Mouse (Mus musculus) testis, adult 2 months (tissue): Measurements from ENCODE around the gene Klhl22. TPM values are rescaled to one million over a fixed set of nuclear protein-coding genes. Genes with fewer than 3 reads are reported as not detected.

Source experiments
- H3K27ac ChIP-seq: fragments of 200-500 bp; 2 replicates; pipeline ENCODE4 v1.5.1; 2012; ENCODE audit warnings: low read depth, low read length; ENCODE audit not compliant: control insufficient read depth, insufficient read depth
- H3K27me3 ChIP-seq: fragments of 200-500 bp; 2 replicates; pipeline ENCODE4 v1.6.1; 2012; ENCODE audit warnings: mild to moderate bottlenecking, low read length, moderate library complexity; ENCODE audit not compliant: control insufficient read depth, insufficient read depth
- H3K36me3 ChIP-seq: fragments of 200-500 bp; 2 replicates; pipeline ENCODE4 v1.6.1; 2012; ENCODE audit warnings: mild to moderate bottlenecking, low read length; ENCODE audit not compliant: control insufficient read depth, insufficient read depth
- H3K4me1 ChIP-seq: fragments of 200-500 bp; 2 replicates; pipeline ENCODE4 v1.6.1; 2012; ENCODE audit warnings: low read length; ENCODE audit not compliant: control insufficient read depth, insufficient read depth
- H3K4me3 ChIP-seq: fragments of 200-500 bp; 2 replicates; pipeline ENCODE4 v1.5.1; 2012; ENCODE audit warnings: low read depth, mild to moderate bottlenecking, low read length, moderate library complexity, mixed read lengths; ENCODE audit not compliant: control insufficient read depth
- CTCF ChIP-seq: fragments of 200-500 bp; IDR thresholded peaks from 2 replicates; pipeline ENCODE4 v1.5.1; 2012; ENCODE audit warnings: low read depth, mild to moderate bottlenecking, inconsistent platforms, low read length, moderate library complexity; ENCODE audit not compliant: control insufficient read depth, insufficient read depth, insufficient replicate concordance
- POLR2A ChIP-seq: fragments of 200-500 bp; IDR thresholded peaks from 2 replicates; pipeline ENCODE4 v1.6.1; 2012; ENCODE audit warnings: low read depth, mild to moderate bottlenecking, inconsistent platforms, low read length, moderate library complexity; ENCODE audit not compliant: control insufficient read depth
- polyA plus RNA-seq: library from polyadenylated mRNA; depleted of rRNA; stranded (reverse); fragments of >200 nt; gene quantifications from 2 replicates; pipeline ENCODE4 v1.2.3, GENCODE M21; 2012

The Klhl22 gene
- polyA plus RNA-seq, 1 experiment: 9.1 TPM

DNA sequence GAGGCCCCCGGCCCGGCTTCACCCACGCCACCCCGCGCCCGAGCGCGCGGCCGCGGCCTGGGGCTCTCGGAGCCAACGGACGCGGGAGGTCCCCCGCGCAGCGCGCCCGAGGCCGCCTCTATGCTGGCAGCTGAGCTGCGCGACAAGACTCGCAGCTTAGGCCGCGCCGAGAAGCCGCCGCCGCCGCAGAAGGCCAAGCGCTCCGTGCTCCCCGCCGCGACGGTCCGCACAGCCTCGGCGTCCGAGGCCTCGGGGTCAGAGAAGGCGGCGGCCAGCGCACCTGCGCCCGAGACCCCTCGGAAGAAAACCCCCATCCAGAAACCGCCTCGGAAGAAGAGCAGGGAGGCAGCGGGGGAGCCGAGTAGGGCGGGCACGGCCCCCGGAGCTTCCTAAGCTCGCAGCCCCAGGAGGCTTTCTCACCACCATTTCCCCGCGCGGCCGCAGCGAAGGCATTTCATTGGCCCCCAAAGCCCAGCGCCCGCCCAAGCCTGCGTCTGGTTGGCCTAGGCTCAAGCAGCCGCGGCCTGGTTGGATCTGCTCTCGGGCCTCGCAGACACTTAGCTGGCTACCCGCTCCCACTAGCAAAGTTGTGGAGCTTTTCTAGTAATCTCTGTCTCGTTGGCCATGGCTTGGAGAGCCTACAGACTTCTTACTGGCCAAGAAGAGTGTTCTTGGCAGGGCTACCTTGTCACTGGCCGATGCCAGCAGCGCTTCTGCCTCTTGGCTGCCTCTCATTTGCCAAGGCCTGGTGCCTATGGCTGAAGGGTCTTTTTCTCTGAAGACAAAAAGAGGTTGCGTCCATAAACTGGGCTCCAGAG lies 48.0 kb downstream of the Klhl22 start:
- H3K4me1 ChIP-seq: peaks cover 43% of the 10 kb centered on the region
- no peaks in the 10 kb centered on the region for H3K36me3 ChIP-seq
- H3K27me3 ChIP-seq: no peaks in the 10 kb centered on the region

DNA sequence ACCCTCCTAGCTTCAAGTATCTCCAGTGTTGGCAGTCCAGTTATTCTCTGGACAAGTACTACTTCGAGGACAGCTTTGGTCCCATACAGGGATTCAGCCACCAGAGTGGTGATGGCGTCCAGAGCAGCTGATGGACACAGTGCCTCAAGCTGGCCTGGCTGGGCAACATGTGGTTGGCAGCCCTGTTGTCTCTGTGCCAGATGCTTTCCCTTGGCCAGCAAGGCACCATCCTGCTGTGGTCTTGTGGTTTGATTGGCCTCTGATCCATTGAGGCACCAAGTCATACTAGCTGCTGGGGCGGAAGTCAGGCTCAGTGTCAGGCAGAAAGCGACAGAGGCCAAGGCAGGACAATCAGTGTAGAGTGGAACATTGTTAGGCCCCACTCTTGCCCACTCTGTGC lies 49.7 kb downstream of the Klhl22 start:
- Histone ChIP-seq H3K27me3 (no peaks in the 10 kb centered on the region), H3K4me3 (no peak overlapping the region), H3K36me3 (no peaks in the 10 kb centered on the region), H3K4me1 (peaks cover 27% of the 10 kb centered on the region), H3K27ac (no peak overlapping the region)
- TF ChIP-seq CTCF (no peak), POLR2A (no peak)

More for the DNA sequence above, 48.0 kb downstream of the Klhl22 start:
- Histone ChIP-seq H3K27ac (peak overlapping the region; percentile 83), H3K4me3 (peak overlapping the region; percentile 89)
- TF ChIP-seq CTCF (no peak), POLR2A (0 out of 2 replicates have a peak, but pooled peaks have one; percentile 12)

GRCm38 (mm10) chr16:17809711-17810110 lies 50.3 kb downstream of the Klhl22 start:
- H3K27me3 ChIP-seq: no peaks in the 10 kb centered on the region

DNA sequence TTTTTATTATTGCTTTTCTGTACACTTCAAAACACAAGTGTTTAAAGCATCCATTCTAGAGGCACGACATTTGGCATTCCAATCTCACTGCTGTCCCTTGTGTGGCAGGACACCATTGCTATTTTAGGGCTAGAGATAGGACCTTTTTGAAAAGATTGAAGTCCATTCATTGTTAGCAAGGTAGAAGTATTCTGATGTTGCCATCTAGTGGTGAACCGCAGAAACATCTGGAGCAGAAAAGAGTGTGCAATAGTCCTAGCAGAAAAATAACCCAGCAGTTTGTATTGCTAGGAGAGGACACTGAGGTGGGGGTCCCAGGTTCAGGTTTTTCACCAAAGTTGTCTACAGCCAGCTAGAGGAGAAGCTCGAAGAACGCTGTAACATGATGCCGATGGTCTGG lies 52.7 kb downstream of the Klhl22 start:
- H3K27me3 ChIP-seq: no peaks in the 10 kb centered on the region

More at GRCm38 (mm10) chr16:17809711-17810110, 50.3 kb downstream of the Klhl22 start:
- no peak overlapping the region for H3K27ac ChIP-seq
- peaks cover 22% of the 10 kb centered on the region for H3K4me1 ChIP-seq
- no peaks in the 10 kb centered on the region for H3K36me3 ChIP-seq
- H3K4me3 ChIP-seq: no peak overlapping the region
- TF ChIP-seq POLR2A: no peak
- TF ChIP-seq CTCF: no peak

DNA sequence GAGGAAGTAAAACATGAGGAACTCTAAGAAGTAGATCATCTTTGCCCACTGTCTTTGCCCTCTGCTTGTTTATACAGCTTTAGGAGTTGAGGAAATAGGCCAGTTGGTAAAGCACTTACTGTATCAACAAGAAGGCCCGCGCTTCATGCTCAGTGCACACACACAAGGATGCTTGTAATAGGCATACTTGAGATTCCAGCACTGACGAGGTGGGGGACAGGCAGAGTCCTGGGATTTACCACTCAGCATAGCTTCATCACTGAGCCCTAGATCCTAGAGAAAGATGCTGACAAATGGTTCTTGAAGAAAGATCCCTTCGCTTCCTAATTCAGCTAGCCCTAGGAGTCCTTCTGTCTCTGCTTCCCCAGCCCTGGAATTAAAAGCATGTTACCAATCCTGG lies 53.8 kb downstream of the Klhl22 start:
- Histone ChIP-seq H3K27ac (no peak overlapping the region), H3K36me3 (no peaks in the 10 kb centered on the region), H3K4me3 (no peak overlapping the region), H3K4me1 (peaks cover 15% of the 10 kb centered on the region), H3K27me3 (no peaks in the 10 kb centered on the region)
- no peak for TF ChIP-seq CTCF
- no peak for TF ChIP-seq POLR2A

More for the DNA sequence above, 52.7 kb downstream of the Klhl22 start:
- TF ChIP-seq CTCF (no peak), POLR2A (no peak)
- no peaks in the 10 kb centered on the region for H3K36me3 ChIP-seq
- H3K4me3 ChIP-seq: no peak overlapping the region
- H3K27ac ChIP-seq: no peak overlapping the region
- peaks cover 20% of the 10 kb centered on the region for H3K4me1 ChIP-seq

DNA sequence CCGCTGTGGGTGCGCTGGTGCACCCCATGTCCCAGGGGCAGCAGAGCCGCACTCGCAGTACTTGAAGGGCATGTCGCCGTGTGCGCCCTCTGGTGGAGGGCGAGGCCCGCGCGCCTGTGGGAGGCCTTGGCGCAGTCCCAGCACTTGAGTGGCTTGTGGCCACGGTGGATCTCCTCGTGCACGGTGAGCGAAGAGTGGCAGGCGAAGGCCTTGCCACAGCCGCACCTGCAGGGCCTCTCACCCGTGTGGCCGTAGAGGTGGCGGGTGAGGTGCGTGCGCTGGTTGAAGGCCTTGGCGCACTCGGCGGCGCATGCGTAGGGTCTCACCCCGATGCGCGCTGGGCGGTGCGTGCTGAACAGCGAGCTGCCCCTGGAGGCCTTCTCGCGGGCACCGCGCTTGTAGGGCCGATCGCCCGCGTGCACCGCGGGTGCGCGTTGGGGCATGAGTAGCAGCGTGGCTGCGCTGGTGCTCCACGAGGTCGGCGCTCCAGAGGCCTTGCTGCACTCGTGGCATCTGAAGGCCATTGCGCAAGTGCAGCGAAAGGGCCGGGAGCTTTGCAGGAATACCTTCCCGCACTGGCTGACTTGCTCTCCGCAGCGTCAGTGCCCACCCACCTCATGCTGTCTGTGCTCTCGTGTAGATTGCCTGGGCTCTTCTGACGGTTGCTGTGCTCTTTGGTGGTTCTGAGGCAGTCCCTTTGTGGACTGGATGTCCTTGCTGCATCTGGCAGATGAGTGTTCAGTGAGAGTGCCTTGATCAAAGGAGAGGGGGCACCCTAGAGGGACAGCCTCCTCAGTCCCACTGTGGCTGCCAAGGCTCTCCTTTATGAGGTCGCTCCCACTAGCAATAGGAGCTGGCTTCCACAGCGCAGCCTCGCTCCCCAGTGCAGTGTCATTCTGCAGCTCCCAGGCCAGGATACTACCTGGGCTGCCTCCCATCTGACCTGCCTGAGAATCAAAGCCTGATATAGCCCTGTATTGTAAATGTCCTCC lies 56.3 kb downstream of the Klhl22 start:
- Histone ChIP-seq H3K4me1 (peaks cover 13% of the 10 kb centered on the region), H3K27me3 (no peaks in the 10 kb centered on the region), H3K4me3 (peak overlapping the region; percentile 49), H3K36me3 (no peaks in the 10 kb centered on the region), H3K27ac (no peak overlapping the region)
- TF ChIP-seq POLR2A (no peak), CTCF (peak; percentile 87)

DNA sequence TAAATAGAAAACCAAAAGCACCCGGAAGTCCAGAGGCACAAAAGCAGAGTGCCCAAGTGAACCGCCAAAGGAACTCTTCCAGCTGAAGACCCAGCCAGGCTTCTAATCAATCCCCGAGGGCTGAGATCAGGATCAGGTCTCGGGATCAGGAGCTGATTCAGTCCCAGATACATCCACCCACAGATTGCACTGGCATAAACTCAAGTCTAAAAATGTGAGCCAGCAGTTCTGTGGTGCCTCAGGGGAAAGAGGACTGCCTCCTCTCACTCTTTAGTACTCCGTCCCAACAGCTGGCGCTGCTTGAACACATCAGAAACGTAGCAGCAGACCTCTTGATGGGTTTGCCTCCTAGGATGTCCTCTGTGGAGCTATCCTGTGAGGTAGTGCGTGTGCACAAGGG lies 57.1 kb downstream of the Klhl22 start:
- peaks cover 13% of the 10 kb centered on the region for H3K4me1 ChIP-seq
- H3K27me3 ChIP-seq: no peaks in the 10 kb centered on the region
- no peak overlapping the region for H3K4me3 ChIP-seq
- no peak for TF ChIP-seq CTCF
- no peak for TF ChIP-seq POLR2A
- no peaks in the 10 kb centered on the region for H3K36me3 ChIP-seq
- no peak overlapping the region for H3K27ac ChIP-seq
